Mouse (Mus musculus): ENCODE results near the gene Gpkow. TPM values are rescaled to one million over a fixed set of nuclear protein-coding genes. Genes with fewer than 3 reads are reported as not detected.
A peak's percentile ranks its signal among the peaks of the same experiment; 100 is the strongest.
"Not testable (repeated sequence)": the region's sequence is repeated elsewhere in the genome, so short reads cannot be mapped to it uniquely, and the experiment has no call there.

Gene Gpkow
- polyA plus RNA-seq, 1 experiment from 2014 or later, result 42.1 TPM

DNA sequence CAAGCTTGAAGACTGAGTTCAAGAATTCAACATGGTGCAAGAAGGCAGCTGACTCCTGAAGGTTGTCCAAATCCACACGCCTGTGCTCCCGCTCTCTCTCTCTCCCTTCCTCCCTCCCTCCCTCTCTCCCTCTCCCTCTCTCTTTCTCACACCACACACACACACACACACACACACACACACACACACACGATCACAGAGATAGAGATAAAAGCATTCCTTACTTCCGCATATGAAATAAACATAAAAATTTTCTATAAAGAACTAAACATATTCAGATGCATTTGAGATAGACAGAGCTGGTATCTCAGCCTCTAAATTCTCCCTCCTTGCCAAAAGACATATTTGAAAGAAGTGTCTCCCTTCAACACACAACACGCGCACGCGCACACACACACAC is 48.5 kb downstream of the Gpkow start:
- WGBS, result 86% methylated on average over 8 of the region's 8 CpGs

DNA sequence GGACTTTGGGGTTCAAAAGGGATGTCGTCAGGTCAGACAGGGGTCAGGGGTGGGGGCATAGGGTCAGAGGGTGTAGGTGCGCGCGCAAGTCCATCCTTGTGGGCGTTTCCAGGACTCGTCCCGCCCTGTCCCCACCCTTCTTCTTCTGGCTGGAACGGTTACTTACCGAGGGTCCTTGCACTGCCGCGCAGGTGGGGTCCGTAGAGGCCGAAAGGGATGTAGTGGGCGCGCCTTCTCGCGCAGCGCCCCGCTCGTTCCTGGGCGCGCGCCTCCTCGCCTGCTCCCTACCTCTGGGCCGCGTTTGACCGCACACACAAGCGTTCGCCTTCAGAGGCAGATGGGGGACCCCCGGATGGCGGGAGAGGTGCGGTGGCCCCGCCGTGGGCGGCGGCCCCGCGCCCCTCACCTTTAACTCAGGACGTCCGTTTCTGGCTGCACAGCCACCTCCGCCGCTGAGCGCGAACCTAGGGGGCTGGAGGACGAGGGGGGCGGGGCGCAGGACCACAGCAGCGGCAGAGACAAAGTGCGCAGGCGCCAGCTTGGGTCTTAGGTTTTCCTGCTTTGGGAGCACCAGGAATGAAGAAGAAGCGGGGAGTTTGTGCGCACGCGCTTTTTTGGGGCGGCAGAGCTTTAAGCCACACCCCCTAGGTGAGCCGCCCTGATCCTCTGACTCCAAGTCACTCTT is 53.6 kb downstream of the Gpkow start, which contains the start of gene Ccdc120:
TSS of gene Ccdc120 (minus strand) at position 474 of the 685 bp plus-strand sequence.
- Histone ChIP-seq H3K4me2 (ENCODE audit: low read depth, low read length) (peak within 1 kb of the TSS; percentile 55), H3K9ac (ENCODE audit: low read depth, low read length) (peak within 1 kb of the TSS; percentile 69), H3K4me1 (ENCODE audit: control insufficient read depth, insufficient read depth, low read length) (no peaks in the 10 kb centered on the region), H3K36me3 (ENCODE audit: control insufficient read depth, insufficient read depth, low read length) (no peaks in the 10 kb centered on the region), H3K27me3 (replicated peaks; ENCODE audit: control insufficient read depth, insufficient read depth, low read length) (no peaks in the 10 kb centered on the region), H3K27ac (replicated peaks; ENCODE audit: low read depth, low read length) (no peak within 1 kb of the TSS), H3K4me3 (ENCODE audit: low read depth, low read length) (peak within 1 kb of the TSS; percentile 63), H3K9me3 (ENCODE audit: control insufficient read depth, low read length) (no peaks in the 10 kb centered on the region)
- 10% methylated on average over 30 of the region's 56 CpGs for WGBS
- ATAC-seq (ENCODE audit: low read depth) (peak; percentile 86), DNase-seq (ENCODE audit: low spot score) (peak; percentile 95)

More for the DNA sequence above, 48.5 kb downstream of the Gpkow start:
- Histone ChIP-seq H3K27ac (replicated peaks; ENCODE audit: low read depth, low read length) (no peak overlapping the region), H3K4me1 (ENCODE audit: control insufficient read depth, insufficient read depth, low read length) (no peaks in the 10 kb centered on the region), H3K36me3 (ENCODE audit: control insufficient read depth, insufficient read depth, low read length) (no peaks in the 10 kb centered on the region), H3K4me2 (ENCODE audit: low read depth, low read length) (no peak overlapping the region), H3K9me3 (ENCODE audit: control insufficient read depth, low read length) (no peaks in the 10 kb centered on the region), H3K27me3 (replicated peaks; ENCODE audit: control insufficient read depth, insufficient read depth, low read length) (no peaks in the 10 kb centered on the region), H3K9ac (ENCODE audit: low read depth, low read length) (no peak overlapping the region), H3K4me3 (ENCODE audit: low read depth, low read length) (no peak overlapping the region)
- no peak for ATAC-seq (ENCODE audit: low read depth)
- no peak for DNase-seq (ENCODE audit: low spot score)

DNA sequence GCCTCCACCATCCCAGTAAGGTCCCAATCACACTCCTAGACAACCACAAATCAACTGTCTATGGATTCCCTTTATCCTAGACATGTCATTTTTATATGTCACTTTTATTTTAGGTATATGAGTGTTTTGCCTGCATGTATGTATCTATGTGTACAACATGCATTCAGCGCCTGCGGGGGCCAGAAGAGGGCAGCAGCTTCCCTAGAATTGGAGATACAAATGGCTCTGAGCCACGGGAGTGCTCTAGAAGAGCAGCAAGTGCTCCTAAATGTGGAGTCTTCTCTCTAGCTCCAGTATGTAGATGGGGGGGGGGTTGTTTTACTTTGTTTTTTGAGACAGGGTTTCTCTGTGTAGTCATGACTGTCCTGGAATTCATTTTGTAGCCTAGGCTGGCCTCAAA is 56.7 kb downstream of the Gpkow start:
- WGBS, result 16% methylated on average over 3 of the region's 3 CpGs
- not testable (repeated sequence) for H3K4me3 ChIP-seq (ENCODE audit: low read depth, low read length); H3K4me1 ChIP-seq (ENCODE audit: control insufficient read depth, insufficient read depth, low read length); H3K36me3 ChIP-seq (ENCODE audit: control insufficient read depth, insufficient read depth, low read length); H3K4me2 ChIP-seq (ENCODE audit: low read depth, low read length); DNase-seq (ENCODE audit: low spot score); ATAC-seq (ENCODE audit: low read depth); H3K9me3 ChIP-seq (ENCODE audit: control insufficient read depth, low read length); H3K9ac ChIP-seq (ENCODE audit: low read depth, low read length); H3K27ac ChIP-seq (replicated peaks; ENCODE audit: low read depth, low read length); H3K27me3 ChIP-seq (replicated peaks; ENCODE audit: control insufficient read depth, insufficient read depth, low read length)

Other genes with a start within 250 kb of the Gpkow start
- gene Foxp3, start 123.5 kb upstream of the Gpkow start, polyA plus RNA-seq (2014; fragmentation: Nextera tagmentation; extraction: Ambion mirVana), result not detected in 2 replicates
- gene Ppp1r3f, start 122.8 kb upstream of the Gpkow start, polyA plus RNA-seq (2014; fragmentation: Nextera tagmentation; extraction: Ambion mirVana), result 1.8 and 2.1 TPM in 2 replicates
- 22.6 and 27.2 TPM in 2 replicates for gene Ccdc22, start 91.6 kb upstream of the Gpkow start, polyA plus RNA-seq (2014; fragmentation: Nextera tagmentation; extraction: Ambion mirVana)
- gene Cacna1f, start 90.0 kb upstream of the Gpkow start, polyA plus RNA-seq (2014; fragmentation: Nextera tagmentation; extraction: Ambion mirVana), result 0.04 and 0.08 TPM in 2 replicates
- 4.6 and 4.7 TPM in 2 replicates for gene Syp, start 58.7 kb upstream of the Gpkow start, polyA plus RNA-seq (2014; fragmentation: Nextera tagmentation; extraction: Ambion mirVana)
- 7.5 and 8.3 TPM in 2 replicates for gene Prickle3, start 39.9 kb upstream of the Gpkow start, polyA plus RNA-seq (2014; fragmentation: Nextera tagmentation; extraction: Ambion mirVana)
- gene Plp2, start 25.7 kb upstream of the Gpkow start, polyA plus RNA-seq (2014; fragmentation: Nextera tagmentation; extraction: Ambion mirVana), result 199 and 201 TPM in 2 replicates
- 0.50 and 0.59 TPM in 2 replicates for gene Magix, start 15.9 kb upstream of the Gpkow start, polyA plus RNA-seq (2014; fragmentation: Nextera tagmentation; extraction: Ambion mirVana)
- 18.7 and 26.5 TPM in 2 replicates for gene Wdr45, start 17.2 kb downstream of the Gpkow start, polyA plus RNA-seq (2014; fragmentation: Nextera tagmentation; extraction: Ambion mirVana)
- not detected in 2 replicates for gene Gm45208, start 25.1 kb downstream of the Gpkow start, polyA plus RNA-seq (2014; fragmentation: Nextera tagmentation; extraction: Ambion mirVana)
- gene Praf2, start 31.3 kb downstream of the Gpkow start, polyA plus RNA-seq (2014; fragmentation: Nextera tagmentation; extraction: Ambion mirVana), result 83.5 and 85.5 TPM in 2 replicates
- gene Ccdc120, start 53.8 kb downstream of the Gpkow start, polyA plus RNA-seq (2014; fragmentation: Nextera tagmentation; extraction: Ambion mirVana), result 11.0 and 14.8 TPM in 2 replicates
- 19.5 and 21.0 TPM in 2 replicates for gene Tfe3, start 65.4 kb downstream of the Gpkow start, polyA plus RNA-seq (2014; fragmentation: Nextera tagmentation; extraction: Ambion mirVana)
- 32.1 and 32.9 TPM in 2 replicates for gene Gripap1, start 92.6 kb downstream of the Gpkow start, polyA plus RNA-seq (2014; fragmentation: Nextera tagmentation; extraction: Ambion mirVana)
- 3.2 and 3.5 TPM in 2 replicates for gene Kcnd1, start 125.2 kb downstream of the Gpkow start, polyA plus RNA-seq (2014; fragmentation: Nextera tagmentation; extraction: Ambion mirVana)
- gene Otud5, start 144.2 kb downstream of the Gpkow start, polyA plus RNA-seq (2014; fragmentation: Nextera tagmentation; extraction: Ambion mirVana), result 31.1 and 32.3 TPM in 2 replicates
- gene Pim2, start 181.1 kb downstream of the Gpkow start, polyA plus RNA-seq (2014; fragmentation: Nextera tagmentation; extraction: Ambion mirVana), result 4.8 and 6.1 TPM in 2 replicates
- 28.6 and 30.0 TPM in 2 replicates for gene Slc35a2, start 186.9 kb downstream of the Gpkow start, polyA plus RNA-seq (2014; fragmentation: Nextera tagmentation; extraction: Ambion mirVana)
- gene Pqbp1, start 202.1 kb downstream of the Gpkow start, polyA plus RNA-seq (2014; fragmentation: Nextera tagmentation; extraction: Ambion mirVana), result 92.3 and 98.1 TPM in 2 replicates
- 170 and 176 TPM in 2 replicates for gene Timm17b, start 202.2 kb downstream of the Gpkow start, polyA plus RNA-seq (2014; fragmentation: Nextera tagmentation; extraction: Ambion mirVana)
- not detected in 2 replicates for gene Gm10491, start 210.7 kb downstream of the Gpkow start, polyA plus RNA-seq (2014; fragmentation: Nextera tagmentation; extraction: Ambion mirVana)
- gene Gm10490, start 212.4 kb downstream of the Gpkow start, polyA plus RNA-seq (2014; fragmentation: Nextera tagmentation; extraction: Ambion mirVana), result not detected in 2 replicates
- 8.6 and 9.3 TPM in 2 replicates for gene Pcsk1n, start 222.7 kb downstream of the Gpkow start, polyA plus RNA-seq (2014; fragmentation: Nextera tagmentation; extraction: Ambion mirVana)
- gene Eras, start 231.5 kb downstream of the Gpkow start, polyA plus RNA-seq (2014; fragmentation: Nextera tagmentation; extraction: Ambion mirVana), result not detected in 2 replicates